Mouse (Mus musculus) adrenal gland, adult 18-20 months (tissue): Measurements from ENCODE around the gene Crip2. TPM values are rescaled to one million over a fixed set of nuclear protein-coding genes. Genes with fewer than 3 reads are reported as not detected.

Experiments
- DNase-seq, 2 experiments: peaks; one replicate each; pipeline ENCODE4 v3.0.0; 2021 to 2022; ENCODE audit warnings: low spot score in 2 of 2
- long read RNA-seq, 2 experiments: library from polyadenylated mRNA; stranded (forward); transcript quantifications; one replicate each; pipeline ENCODE4 v2.0.0; 2021
- total RNA-seq, 2 experiments: library from RNA; stranded (reverse); gene quantifications; 1 replicate in 1 of 2; 2 replicates in 1 of 2; pipeline ENCODE4 v1.2.3; 2021

The Crip2 gene
- 10 to 100 TPM; 48.1 to 55.6 TPM for total RNA-seq
- long read RNA-seq, experiment 1, transcript Crip2-201 (7 exons, 1,439 nt) = major isoform, 28 of 34 reads
- long read RNA-seq, experiment 1, partial matches to known transcripts = 0 of 34 reads
- long read RNA-seq, experiment 1, other reads (novel, unspliced or antisense) = 1 of 34 reads
- long read RNA-seq, experiment 2, transcript Crip2-201 (7 exons, 1,439 nt) = major isoform, 84 of 95 reads
- long read RNA-seq, experiment 2, partial matches to known transcripts = 6 of 95 reads
- long read RNA-seq, experiment 2, other reads (novel, unspliced or antisense) = 3 of 95 reads

- DNase-seq = peak; percentile 83 to 85
Observed at GRCm38 (mm10) chr12:113139908-113140615, at the start of gene Crip2. TSS of gene Crip2 (plus strand) at chr12:113140236.

GRCm38 (mm10) chr12:113097040-113097439 lies 43.0 kb upstream of the Crip2 start:
- DNase-seq = no peak

GRCm38 (mm10) chr12:113097749-113098281 lies 42.2 kb upstream of the Crip2 start, which contains the start of gene Mta1:
TSS of gene Mta1 (plus strand) at chr12:113098278.
- peak; percentile 60 to 67 for DNase-seq

- DNase-seq = peak in 1 of 2 experiments; percentile 53
Observed at GRCm38 (mm10) chr12:113098530-113099151, 41.4 kb upstream of the Crip2 start.

GRCm38 (mm10) chr12:113099470-113100237 lies 40.4 kb upstream of the Crip2 start:
- DNase-seq = no peak

DNA sequence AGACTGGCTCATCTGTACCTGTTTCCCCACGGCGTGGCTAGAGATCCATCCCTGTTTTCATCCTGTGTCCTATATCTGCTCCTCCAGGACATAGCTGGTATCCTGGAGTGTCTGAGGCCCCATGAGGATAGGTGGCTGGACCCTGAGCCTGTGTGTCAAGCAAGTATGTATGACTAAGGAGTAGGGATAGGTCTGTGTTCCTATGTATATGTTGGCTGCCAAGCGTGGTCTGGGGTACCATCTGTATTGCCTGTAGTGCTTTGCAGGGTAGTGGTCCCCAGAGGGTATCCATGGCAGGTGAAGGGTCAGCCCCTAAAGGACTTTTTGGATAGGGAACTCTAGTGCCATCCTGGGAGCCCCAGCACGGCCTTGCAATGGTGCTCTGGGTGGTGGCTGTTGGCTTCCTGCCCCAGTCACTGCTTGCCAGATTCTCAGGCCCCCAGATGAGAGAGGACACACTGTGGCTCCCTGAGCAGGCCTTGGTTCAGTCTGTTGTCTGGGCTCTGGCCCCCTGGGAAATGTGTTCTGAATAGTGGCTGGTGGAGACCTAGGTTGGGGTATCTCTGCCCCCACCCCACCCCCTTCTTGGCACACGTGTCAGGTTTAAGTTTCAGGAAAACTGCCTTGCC lies 39.5 kb upstream of the Crip2 start:
- no peak for DNase-seq

- no peak for DNase-seq
Observed at GRCm38 (mm10) chr12:113101251-113101960, 38.6 kb upstream of the Crip2 start.

GRCm38 (mm10) chr12:113102461-113102860 lies 37.6 kb upstream of the Crip2 start:
- DNase-seq = peak in 1 of 2 experiments; percentile 60

DNA sequence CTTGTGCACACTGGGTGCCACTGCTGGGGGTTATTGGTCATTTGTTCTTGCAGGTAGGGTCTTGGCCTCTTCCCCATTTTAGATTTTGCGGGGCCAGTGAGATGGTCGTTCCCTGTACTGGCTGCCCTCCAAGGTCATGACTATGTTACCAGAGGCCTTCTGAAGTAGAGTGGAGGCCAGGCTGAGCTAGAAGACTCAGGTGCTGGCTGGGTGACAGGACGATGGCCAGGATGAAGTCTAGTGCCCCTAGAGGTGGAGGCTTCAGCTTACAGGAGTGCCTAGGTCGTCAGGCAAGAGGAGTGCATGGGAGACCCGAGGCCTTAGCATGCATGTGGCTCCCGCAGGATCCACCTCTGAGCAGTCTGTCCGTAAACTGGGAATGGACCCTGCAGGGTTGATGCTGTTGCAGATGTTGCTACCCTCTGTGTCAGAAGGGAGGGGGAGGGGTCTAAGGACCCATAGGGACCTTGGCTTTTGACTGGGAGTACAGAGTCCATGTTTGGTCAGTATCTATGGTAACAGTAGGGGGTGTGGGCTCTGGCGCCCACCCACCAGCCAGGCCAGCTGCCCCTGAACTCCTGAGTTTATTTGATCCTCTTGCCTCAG lies 36.1 kb upstream of the Crip2 start:
- no peak for DNase-seq

GRCm38 (mm10) chr12:113106386-113106785 lies 33.6 kb upstream of the Crip2 start:
- no peak for DNase-seq

DNA sequence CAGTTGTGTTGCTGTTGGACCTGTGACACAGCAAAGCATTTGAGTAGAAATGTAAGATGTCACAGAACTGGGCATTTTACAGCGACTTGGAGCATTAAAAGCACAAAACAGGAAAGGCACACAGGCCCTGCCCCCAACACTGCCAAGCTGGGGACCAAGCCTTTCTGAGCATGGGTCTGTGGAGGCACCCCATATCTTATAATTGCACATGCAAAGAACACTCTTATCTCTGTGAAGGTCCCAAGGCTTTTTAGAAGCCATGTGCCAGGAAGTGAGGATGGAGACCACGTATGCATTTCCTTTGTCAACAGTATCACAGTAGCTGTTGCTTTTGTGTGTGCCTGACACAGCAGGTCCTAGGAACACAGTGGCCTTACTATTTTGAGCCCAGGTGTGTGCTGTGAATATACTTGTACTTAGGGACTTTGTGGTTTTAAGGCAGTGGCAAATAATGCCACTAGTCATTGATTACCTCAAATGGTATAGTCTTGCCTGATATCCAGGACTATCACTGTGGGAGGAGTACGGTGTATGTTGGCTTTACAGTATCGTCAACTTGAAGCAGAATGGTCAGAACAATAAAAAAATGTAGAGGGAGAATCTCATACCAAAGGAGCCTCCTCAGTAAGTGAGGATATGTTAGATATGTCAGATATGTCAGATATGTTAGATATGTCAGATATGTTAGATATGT lies 32.5 kb upstream of the Crip2 start:
- no peak for DNase-seq

DNA sequence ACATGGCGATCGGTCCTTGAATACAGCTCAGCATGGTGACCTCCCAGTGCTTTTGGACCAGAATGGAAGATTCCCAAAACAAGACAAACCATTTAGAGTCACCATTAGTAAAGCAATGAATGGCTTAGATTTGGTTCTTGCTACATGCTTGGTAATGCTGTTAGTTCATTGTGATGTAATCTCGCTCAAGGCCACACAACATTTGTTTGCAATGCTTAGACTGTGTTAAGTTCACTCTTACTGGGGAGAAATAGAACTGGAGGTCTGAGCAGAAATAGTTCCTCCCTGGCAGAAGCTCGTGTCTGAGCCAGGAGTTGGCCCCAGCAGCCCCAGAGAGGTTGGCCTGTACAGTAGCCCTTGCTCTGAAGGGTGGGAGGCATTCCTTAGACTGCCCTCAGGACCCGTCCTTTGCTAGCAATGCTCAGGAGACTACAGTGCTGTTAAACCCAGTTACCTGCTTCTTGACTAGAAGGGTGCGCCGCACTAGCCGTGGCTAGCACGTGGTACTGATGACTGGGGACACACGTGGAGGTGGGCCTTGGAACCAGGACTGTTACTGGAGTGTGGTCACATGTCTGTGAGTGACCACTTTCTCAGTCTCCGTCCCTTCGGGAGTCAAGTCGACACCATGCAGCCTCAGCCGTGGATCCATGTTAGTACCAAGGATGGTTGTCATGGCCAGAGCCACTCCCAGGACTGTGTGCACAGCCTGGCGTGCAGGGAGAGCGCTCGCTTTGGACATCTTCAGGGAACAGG lies 31.3 kb upstream of the Crip2 start:
- no peak for DNase-seq

DNA sequence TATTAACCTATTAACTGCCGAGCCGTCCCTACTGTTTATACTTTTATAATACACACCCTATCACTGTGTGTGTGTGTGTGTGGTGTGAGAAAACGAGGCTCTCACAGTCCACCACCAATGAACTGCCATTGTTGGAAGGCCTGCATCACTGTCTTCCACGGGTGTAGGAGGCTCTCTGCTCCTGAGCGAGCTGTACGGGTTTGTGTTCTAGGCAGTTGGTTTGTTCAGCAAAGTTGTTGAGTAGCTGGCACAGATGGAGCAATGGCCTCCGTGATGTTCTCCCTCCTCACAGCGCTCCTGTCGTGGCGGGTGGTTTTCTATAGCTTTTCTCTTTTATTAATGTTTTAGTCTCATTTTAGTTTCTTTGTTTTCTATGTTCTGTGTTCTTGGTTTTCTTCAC lies 30.2 kb upstream of the Crip2 start:
- DNase-seq = no peak

- no peak for DNase-seq
Observed at GRCm38 (mm10) chr12:113114141-113114540, 25.9 kb upstream of the Crip2 start.

- DNase-seq = no peak
Observed at GRCm38 (mm10) chr12:113114856-113115538, 25.0 kb upstream of the Crip2 start.

DNA sequence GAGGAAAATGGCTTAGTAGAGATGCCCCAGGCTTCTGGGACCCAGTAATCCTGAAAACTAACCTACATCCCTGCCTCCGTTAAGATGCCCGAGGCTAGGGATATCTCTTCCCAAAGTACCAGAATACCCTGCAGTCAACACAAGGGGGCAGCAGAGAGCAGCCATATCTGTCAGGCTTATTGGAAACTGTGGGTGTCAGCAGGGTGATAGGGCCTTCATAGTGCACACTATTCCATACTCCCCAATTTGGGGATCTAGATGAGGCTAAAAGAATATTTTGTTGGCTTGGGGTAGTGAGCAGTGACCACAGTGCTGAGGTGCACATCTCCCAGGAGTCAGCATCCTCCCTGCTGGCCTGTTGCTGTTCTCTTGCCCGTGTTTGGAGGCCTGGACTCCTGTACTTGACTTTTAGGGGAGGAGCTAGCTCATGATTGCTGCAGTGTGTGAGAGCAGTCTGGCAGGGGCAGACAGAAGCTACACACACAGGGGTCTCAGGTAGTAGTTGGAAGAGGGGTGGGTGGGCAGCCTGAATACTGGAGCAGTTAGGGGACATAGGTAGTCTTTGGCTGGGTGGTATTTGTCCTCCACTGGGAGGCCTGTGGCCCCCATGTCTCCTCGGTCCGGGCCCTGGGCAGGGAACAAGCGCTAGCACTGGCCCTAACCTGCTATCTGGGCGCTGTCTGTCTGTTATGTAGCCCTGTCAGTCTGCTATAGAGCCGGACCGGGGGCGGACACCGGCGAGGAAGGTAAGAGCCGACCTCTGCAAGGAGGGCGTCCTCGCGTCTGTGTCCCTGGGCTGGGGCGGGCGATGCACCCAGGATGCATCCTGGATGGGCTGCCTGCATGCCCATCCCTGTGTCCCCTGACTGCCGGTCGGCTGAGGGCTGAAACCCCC lies 20.3 kb upstream of the Crip2 start:
- peak; percentile 80 to 87 for DNase-seq
